Mouse (Mus musculus) monocyte, adult 5-6 weeks (primary cell): ENCODE data around the gene Cd4. TPM values are rescaled to one million over a fixed set of nuclear protein-coding genes. Genes with fewer than 3 reads are reported as not detected.

Experiments used
- ATAC-seq: fragments of 153-309, 156-312 bp; replicated peaks from 2 replicates; pipeline ENCODE4 v1.8.0; 2017; ENCODE audit warnings: mild to moderate bottlenecking; ENCODE audit not compliant: low TSS enrichment, insufficient number of reproducible peaks, severe bottlenecking, poor library complexity, low FRiP score
- total RNA-seq: library from RNA; stranded (forward); fragments of 200-1000, 200-491, 200-594 nt; gene quantifications from 3 replicates; pipeline ENCODE4 v1.2.3, GENCODE M21; 2017

The Cd4 gene
- total RNA-seq, 1 experiment from 2014 or later = 4.0 TPM

DNA sequence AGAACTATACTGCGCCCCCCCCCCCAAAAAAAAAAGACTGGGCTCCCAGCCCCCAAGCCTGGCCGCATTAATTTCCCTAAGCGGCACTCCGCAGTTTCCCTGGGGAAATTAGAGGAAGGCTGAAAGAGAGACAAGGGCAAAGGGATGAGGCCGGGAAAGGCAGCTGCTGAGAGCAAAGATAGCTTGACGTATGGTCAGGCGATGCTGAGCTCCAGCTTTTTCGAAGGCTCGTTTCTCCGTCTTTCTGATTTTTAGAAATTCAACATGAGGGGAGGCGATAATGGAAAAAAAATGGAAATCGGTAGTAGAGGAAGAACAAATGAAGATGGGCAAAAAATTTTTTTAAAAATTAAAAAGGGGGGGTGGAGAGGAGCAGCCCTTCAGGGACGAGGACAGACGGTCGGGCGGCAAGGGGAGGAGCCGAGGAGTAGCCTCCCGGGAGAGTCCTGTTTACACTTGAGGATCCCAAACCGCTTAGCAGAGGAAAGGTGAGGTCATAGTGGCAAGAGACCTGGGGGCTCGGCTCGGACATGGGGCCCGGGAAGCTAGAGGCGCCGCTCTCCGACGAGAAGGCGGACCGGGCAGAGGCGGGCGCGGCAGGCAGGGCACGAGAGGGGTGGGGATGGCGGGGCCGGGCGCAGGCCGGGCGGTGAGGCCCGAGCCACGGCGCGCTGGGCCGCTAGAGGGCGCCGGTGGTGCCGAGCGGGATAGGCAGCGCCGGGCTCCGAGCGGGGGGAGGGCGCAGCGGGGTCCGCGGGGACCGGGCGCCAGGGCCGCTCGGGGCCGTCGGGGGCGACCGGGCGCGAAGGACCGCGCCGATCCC, 28.9 kb upstream of the Cd4 start:
- peak; percentile 28; the same call in 1 of the 2 replicates for ATAC-seq

DNA sequence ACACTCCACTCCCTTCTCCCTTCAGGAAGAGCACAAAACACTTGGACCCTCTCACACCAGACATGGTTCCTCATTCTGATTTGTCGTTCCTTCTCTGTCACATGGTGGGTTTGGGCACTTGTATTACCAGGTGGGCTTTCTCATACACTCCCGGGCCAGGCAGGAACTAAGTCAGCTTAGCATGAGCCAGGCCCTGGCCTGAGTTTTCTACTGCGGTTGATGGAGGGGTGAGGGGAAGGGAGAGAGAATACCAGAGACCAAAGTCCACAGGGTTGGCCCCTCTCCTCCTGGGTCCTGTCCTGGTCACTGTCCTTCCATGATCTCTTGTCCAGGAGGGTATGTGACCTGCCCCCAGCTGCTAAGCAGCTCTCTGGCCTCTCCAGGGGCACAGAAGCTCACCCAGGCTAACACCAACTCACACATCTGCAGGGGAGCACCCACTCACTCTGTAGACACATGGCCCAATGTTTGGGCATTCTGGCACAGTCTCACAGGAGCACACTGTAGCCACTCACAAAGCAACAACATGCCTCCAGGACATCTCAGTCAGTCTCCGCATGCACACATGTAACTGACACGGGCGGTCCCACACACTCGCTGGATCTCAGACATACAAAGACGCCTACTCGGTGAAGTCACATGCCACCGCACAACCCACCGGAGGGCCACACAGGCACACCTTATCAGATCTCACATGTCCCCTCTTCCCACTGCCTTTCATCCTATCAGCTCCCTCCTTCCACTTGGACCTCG, 28.1 kb upstream of the Cd4 start:
- ATAC-seq = no peak

- ATAC-seq = no peak
Observed at GRCm38 (mm10) chr6:124915160-124915941, 27.3 kb upstream of the Cd4 start.

DNA sequence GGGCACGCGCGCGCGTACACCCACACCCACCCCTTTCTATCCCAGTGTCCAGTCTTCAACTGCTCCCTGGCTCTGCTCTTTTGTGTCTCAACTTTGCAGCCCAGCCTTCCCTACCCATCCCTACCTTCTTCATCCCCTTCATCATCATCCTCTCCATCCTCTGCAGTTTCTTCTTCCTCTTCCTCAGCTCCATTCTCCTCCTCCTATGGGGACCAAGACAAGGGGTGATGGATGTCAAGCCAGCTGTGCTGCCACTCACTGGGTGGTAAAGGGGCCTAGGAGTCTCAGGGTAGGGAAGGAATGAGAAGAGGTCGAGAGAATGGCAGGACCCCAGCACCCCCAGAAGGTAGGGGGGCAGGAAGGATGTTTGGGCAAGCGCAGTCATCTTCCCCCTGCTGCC, 26.5 kb upstream of the Cd4 start:
- ATAC-seq = no peak

DNA sequence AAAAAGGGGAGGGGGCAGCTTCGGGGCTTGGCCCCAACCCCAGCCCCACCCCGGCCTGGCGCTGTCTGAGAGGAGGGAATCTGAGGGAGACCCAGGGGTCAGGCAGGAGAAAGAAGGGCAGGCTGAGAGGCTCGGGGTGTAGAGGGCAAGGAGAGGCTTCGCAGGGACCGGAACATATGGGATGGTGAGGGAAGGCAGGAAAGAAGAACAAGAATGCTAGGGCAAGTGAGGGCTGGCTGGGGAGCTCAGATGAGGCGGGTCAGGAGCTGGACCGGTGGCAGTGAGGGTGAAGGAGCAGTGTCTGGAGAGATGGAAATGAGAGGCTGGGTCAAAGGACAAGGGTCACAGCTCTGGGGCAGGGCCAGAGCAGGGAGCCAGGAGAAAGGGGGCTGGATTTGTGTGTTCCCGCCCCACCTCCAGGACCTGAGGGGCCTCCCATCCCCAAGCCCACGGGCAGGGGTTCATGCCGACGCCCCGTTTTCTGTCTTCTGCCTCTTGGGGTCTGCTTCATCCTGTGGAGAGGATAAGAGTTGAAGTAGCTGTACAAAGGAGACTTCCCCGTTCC, 25.8 kb upstream of the Cd4 start:
- ATAC-seq = no peak

- ATAC-seq = no peak
Observed at GRCm38 (mm10) chr6:124913214-124913613, 25.2 kb upstream of the Cd4 start.

DNA sequence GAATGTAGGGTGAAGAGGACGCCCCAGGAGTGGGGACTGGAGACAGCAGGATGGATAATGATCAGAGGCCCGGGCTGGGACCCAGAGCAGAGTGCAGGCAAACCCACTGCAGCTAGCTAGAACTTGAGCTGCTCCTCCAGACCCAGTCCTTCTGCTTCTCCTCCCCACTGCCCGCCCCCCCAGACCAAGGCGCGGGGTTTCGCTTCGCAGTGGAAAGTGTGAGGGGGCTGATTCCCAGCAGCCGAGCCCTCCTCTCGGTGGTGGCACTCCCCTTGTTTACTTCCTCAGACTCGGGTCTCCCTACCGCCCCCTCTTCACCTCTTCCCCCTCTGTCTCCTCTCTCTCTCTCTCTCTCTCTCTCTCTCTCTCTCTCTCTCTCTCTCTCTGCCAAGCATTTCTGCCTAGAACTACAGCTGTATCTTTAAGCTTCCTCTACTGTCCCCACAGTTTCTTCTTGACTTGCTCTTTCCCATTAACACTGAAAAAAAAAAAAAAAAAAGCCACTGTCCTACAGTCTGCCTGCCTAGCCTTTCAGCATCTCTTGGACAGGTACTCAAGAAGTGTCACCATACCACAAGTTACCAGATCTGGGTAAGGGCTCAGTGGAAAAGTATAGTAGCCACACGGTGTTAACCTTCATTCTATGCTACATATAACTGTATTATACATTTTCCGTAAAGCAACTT, 23.7 kb upstream of the Cd4 start, which contains the start of gene Lag3:
Lag3 (minus strand) TSS at position 173 of the 686 bp plus-strand sequence.
- ATAC-seq = no peak

DNA sequence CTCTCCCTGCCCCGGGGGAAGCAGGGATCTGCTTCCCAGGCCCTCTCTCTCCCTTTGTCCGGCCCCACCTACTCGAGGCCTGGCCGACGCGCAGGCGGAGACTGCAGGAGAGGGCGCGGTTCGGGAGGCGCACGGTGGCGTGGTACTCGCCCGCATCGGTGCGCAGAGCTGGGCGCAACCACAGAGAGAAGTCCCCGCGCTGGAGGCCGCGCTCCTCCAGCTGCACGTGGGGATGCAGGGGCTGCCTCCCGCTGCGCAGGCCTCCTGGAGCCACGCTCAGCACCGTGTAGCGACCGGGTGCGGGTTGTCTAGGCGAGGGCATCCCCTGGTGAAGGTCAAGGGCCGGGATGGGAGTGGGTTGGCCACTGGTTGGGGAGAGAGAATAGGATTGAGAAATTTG, 22.0 kb upstream of the Cd4 start:
- ATAC-seq = no peak

GRCm38 (mm10) chr6:124907767-124908166, 19.7 kb upstream of the Cd4 start:
- no peak for ATAC-seq

DNA sequence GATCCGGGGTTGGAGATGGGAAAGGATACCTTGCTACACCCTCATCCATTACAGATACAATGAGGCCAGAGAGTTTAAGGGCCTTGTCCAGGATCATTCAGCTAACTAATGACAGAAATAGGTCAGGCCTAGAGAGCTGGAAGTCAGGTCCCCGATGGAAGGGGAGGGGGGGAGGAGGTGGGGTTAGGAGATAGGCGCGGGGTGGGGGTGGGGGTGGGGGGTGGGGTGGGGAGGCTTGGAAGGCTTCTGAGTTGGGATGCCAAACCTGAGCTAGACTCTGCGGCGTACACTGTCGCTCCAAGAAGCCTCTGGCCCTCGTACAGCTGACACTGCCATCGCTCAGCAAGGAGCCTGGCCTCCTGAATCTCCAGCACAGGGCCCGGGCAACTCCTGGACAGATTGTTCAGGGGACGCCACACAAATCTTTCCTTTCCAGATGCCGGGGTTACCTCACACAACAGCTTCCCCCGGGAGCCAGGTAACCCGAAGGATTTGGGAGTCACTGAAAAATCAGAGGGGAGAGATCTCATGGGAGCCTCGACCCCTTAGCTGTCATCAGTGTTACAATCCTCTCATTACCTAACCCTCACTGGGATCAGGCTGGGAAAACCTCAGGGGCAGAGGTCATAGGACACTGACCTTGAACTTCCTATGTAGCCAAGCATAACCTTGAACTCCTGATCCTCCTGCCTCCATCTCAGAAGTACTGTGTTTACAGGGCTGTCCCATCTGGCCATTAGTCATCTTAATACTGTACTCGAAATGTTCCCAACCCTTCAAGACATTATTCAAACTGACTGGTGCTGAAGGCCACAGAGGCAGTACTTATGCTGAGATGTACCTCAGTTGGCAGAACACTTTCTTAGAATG, 17.2 kb upstream of the Cd4 start:
- ATAC-seq = no peak

DNA sequence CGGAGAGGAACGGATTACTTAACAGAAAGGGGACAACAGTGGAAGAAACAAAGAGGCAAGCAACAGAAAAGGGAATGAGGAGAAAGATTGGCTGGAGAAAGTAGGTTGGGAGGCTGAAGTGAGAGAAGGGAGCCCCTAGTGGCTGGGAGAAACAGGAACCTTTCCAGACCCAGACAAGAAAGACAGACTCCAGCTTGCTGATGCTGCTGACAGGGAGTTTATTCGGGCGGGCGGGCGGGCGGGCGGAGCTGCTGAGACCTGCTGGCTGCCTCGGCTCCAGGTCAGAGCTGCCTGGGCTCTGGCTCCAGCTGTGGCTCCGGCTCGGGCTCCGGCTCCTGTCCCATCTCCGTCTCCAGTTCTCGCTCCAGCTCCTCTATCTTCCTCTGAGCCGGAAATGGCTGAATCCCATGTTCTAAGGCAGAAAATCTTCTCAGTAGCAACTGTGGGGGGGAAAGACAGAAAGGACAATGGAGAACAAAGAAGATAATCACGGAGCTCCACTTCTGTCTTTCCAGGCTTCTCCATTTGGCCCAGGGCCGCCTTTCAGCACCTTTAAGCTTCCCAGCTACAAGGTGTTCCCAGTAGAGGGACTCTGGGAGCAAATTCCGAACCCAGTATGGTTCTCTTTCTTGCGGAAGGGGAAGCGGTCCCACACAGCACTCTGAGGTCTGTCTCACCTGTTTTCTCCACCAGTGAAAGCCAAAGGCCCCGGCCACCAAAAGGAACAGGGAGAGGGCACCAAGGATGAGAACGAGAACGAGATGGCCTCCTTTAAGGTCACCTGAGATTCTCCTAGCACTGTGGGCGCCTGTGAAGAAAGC, 16.4 kb upstream of the Cd4 start:
- peak; percentile 36 for ATAC-seq

DNA sequence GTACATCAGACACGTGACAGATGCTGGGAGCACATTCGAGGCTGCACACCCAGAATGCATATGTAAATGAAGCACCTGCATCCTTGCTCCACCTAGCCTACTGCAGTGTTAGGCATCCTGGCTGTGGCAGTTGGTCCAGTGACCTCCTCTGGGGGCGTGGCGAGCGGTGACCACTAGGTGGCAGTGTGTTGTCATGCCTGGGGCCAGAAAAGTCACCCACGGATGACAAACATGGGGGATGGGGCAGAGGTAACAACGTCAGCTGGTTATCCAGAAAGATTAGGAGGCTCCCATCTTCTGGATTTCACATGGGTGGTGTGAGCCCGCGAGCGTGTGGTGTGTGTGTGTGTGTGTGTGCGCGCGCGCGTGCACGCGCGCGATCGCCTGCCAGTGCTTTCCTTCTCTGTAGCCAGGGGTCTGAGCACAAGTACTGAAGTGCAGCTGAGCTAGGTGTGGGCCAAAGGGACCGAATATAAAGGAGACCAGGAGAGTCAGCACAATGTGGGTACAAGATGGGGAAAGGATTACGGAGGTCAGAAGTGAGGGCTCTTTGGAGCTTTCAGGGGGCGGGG, 15.6 kb upstream of the Cd4 start:
- ATAC-seq = peak; percentile 88

DNA sequence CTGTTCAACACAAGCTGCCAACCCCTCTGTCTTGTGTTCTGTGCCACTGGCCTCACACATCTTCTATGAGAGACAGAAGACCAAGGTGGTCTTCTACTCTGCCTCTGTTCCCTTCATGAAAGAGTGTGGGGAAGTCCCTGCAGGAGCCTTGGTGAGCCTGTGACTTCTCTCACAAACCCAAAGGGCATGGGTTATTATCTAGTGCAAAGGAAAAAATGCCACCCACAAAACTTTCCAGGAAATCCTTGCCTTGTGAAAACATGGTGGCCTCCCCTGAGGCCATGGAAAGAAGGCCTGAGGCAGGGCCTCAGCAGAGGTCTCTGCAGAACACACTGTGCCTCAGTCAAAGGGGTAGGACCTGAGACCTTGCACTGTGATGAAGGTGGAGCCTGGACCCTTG, 13.8 kb upstream of the Cd4 start:
- ATAC-seq = no peak

DNA sequence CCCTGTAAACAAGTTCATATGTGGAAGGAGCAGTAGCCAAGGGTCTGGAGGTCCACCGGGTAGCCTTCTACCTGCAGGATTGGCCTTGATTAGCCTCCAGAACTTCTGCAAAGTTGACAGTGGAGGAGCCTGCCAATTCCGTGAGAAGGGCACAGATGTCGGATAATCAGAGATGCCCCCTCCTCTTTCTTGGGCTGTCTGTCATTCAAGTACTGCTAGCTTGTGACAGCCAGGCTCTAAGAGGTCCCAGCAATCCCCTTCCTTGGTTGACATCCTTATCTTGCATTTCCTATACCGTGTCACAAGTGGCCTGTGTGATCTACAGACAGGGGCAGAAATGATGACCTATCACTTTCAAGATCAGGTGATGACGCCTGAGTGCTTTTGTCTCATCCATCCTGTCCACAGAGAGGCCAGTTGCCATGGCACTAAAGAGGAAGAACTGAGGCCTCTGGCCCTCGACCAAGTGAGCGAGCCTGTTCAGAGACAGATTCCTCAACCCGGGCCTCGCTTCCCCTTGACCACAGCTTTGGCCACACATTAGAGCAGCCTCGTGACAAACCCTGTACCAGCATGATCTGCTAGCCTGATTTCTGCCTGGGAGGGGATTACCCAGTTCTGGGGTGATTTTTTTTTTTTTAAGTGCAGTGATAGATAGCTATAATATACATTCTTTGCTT, 12.9 kb upstream of the Cd4 start:
- ATAC-seq = peak; percentile 67

DNA sequence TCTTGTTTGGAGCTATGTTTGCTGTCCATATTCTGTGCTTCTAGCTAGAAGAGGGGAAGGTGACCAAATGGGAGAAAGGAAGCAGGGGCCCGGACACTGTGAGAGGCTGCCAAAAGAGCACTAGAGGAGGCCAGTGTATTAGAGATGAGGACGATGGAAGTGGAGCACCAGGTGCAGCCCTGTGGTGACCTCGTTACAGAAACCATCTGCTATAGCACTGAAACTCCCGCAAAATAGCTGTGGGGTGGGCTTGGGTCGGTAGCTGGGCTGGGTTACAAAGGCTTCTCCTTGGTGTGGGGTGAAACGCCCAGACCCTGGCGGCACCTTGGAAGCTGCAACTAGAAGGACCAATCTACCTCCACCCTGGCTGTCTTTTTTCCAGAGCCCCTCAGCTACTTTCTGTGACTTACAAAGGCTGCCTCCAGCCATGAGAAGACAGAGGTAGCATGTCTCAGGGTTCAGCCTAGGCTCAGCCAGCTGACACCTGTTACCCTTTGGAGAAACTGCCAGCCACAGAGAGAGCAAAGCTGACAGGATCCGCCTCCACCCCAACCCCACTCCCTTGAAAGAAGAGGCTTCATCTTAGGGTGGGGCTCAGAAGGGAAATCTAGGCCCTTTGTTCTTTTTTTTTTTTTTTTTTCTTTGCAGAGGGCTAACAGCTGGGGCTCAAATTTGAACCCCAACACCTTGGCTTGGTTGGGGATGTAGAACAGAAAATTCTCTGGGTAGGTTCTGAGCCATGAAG, 12.2 kb upstream of the Cd4 start:
- ATAC-seq = no peak
